Mouse (Mus musculus) lung, postnatal 14 days (tissue): Measurements from ENCODE around the gene Cpa4.

Experiments
- DNase-seq: peaks from one replicate; pipeline ENCODE4 v3.0.0; 2021

Cpa4 gene

DNA sequence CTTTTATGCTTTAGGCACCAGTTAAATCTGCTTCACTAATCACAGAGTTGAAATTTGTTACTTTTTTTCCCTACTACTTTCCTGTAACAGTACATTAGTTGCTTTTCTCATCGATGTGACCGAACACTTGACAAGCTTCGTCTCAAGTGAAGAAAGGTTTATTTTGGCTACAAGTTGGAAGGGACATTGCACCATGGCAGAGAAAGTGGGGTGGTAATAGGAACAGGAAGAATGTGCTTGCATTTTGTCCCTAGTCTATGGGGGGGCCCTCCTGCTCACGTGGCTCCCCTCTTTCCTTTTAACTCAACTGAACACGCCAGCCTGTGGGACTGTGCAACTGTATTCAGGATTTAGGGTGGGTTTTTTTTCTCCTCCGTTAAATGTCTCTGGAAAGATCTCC lies 15.5 kb upstream of the Cpa4 start:
- no peak for DNase-seq

DNA sequence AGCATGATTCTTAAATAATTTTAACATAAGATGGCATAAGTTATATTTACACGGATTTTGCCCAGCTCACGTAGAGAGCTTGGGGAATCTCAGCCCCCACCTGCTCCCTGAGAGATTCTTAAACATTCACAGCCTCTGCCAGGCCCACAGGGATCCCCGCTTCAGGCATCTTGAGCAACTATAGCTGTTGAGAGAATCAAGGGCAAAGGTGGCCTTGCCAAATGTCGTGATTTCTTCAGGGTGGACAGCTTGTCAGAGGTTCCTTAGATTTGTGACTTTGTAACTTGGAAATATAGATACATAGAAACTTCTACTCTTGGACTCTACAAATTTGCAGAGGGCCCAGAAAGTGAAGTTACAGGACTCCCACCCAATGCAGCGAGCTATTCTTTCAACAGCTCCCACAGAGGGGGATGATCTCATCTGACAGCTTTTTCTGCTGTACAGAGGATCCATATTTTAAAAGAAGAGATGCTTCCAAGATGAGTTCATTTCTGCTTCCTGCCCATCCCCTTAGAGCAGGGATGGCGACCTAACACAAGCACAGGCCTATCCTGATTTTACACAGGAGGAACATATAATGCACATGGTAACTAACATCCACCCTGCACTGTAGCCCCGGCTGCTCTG lies 14.7 kb upstream of the Cpa4 start:
- DNase-seq: no peak

GRCm38 (mm10) chr6:30554092-30554491 lies 14.1 kb upstream of the Cpa4 start:
- no peak for DNase-seq

DNA sequence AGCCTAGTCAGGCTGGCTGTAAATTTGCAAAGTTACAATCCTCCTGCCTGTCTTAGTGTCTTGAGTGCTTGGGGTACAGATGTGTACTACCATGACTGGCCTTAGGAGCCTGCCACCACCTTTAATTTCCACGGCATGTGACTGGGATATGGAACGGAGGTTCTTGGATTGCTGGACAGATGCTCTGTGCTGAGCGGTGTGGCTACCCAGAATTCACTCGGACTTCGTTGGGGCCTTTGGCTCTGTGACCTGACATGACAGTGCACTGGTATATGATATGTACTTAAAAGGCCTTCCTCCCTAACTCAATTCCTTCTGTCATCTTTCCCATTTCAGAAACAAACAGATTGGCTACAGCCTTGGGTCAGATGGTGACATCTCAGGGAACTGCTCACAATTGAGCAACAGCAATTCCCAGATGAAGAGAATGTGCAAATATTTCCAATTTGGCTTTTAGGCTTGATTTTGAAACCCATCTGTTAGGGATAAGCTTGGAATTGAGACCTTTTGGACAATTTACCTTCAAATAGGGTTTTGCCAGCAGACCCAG lies 13.5 kb upstream of the Cpa4 start:
- DNase-seq: no peak

GRCm38 (mm10) chr6:30556080-30556479 lies 12.1 kb upstream of the Cpa4 start:
- no peak for DNase-seq

DNA sequence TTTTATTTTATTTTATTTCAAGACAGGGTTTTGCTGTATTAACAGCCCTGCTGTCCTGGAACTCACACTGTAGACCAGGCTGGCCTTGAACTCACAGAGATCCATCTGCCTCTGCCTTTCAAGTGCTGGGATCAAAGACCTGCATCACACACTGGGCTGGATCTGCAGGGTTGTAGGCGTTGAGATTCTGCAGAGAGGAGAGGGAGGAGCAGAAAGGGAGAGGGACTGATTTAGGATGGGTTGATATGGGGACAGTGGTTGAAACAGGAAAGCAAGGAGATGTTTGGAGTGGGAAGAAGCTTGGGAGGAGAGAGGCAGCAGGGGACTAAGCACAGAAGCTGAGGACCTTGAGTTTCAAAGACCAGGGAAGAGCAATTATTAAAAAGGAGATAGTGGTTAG lies 8.4 kb upstream of the Cpa4 start:
- no peak for DNase-seq

DNA sequence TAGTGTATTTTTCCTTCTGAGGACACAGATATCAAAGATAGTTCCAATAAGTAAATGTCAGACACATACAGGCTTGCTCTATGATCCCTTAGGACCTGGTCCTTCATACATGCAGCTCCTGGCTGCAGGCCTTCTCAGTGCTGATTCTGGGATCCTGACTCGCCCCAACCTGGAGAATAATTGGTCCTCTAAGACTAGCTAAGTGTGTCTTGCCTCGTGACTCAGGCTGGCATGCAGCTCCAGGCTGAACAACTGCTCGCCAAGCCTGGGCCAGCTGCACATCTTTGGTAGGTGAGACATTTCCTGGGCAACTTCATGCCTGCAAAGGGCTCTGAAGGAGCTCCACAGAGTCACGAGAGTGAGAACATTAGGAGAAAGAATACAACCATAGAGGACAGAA lies 6.0 kb upstream of the Cpa4 start:
- no peak for DNase-seq

GRCm38 (mm10) chr6:30563575-30563974 lies 4.6 kb upstream of the Cpa4 start:
- DNase-seq: no peak

DNA sequence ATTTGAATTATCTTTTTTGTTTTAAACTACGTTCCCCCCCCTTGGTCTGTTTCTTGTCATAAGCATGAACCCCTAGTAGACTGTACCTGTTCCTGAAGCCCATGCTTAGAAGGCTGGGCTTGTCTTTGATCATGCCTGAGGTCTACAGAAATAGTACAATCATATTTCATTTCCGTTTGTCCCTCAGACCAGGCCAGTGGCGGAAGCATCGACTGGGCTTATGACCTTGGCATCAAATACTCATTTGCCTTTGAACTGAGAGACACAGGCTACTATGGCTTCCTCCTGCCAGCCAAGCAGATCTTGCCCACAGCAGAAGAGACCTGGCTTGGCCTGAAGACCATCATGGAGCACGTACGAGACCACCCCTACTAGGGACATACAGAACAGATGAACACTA lies 4.1 kb upstream of the Cpa4 start:
- no peak for DNase-seq

GRCm38 (mm10) chr6:30569331-30569730 lies 1.2 kb downstream of the Cpa4 start:
- DNase-seq: no peak

- no peak for DNase-seq
Measured at GRCm38 (mm10) chr6:30570012-30570411, 1.8 kb downstream of the Cpa4 start.

DNA sequence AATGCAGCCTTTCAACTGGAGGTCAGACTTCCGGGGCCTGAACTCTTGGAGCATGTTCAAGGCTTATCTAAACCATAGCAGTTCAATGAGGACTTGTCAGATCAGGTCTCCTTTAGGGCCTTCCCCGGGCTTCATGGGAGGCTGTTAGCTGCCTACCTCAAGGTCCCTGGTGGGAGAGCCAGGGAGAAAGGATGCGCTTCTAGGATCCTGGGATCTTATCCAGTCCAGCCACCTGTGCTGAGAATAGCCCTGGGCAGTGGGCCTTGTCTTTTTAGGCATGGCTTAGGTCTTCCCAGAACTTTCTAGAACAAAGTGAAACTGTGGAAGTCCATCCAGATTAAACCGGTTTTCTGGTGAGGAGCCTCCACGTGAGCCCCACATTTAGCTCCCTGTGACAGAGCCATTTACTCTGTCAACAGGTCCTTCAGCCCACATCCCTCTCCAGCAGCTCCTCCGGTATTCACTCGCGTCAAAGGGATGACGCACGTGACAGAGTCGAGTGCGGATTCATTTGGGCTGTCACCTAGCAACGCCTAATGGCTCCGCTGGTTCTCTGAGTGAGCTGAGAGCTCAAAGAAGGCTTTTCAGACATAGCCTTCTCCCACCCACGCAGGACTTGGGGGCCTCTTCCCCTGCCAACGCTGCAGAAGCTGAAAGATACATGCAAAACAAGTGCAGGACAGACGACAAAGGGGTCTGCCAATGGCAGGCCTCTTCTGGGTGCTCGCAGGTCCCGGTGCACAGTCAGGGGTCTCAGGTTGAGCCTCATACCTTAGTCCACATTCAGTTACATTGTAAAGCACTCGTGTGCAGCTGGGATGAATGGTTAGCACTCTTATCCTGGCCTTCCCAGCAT lies 4.5 kb downstream of the Cpa4 start:
- peak; percentile 32 for DNase-seq

- no peak for DNase-seq
Measured at GRCm38 (mm10) chr6:30573380-30573779, 5.2 kb downstream of the Cpa4 start.

DNA sequence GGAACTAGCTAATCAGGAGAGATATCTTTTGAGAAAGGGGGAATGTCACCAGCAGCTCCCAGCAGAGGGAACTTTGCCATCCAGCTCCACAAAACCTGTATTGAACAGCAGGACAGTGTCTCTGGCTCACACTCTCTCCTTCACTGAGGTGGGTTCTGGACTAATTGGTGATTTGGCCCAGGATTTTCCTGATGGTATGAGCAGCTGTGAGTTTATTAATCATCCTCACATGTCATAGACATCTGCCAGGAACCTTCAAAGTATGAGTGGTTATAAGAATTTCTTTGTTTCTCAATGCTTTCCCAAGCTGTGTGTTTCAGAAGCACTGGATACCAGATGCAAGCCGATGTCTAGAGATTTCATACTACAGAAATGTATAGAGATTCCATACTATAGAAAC lies 6.8 kb downstream of the Cpa4 start:
- DNase-seq: no peak

- DNase-seq: no peak
Measured at GRCm38 (mm10) chr6:30576477-30577203, 8.5 kb downstream of the Cpa4 start.

DNA sequence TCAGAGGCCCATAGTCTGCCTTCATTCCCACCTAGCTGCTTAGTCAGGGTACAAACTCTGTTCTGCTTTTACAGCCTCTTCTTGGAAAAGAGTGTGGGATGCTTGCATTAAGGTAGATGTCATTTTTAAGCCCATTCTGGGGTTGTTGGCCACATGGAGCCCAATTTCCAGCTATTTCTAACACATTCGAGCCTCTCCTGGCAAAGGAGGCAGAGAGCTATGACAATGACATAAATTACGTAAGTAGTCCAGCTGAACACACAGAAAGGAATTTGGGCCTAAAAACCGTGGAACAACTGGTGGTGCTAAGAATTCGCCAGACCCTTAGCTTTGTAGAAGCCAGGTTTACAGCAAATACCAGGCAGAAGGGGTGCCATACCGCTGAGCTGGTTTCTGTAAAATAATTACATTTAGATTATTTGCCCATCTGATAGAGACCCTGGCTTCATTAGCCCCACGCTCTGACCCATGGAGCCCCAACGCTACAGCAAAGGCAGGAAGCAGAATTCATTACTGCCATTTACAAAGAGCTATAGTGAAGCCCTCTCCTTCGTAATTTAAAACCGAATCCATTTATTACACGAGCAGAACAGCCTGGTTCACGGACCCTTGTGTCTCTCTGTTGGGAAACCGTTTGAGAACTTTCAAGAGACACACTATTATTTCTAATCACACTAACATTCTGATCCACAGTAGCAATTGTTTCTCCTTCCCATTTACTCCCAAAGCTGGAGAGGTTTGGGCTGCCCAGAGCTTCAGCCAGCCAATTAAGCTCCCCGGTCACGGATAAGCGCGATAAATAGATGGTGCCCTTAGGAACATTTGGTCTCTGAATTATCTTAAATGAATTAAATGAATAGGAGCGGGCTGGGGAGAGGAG lies 12.0 kb downstream of the Cpa4 start:
- DNase-seq: no peak

GRCm38 (mm10) chr6:30580841-30581176 lies 12.6 kb downstream of the Cpa4 start:
- DNase-seq: no peak

DNA sequence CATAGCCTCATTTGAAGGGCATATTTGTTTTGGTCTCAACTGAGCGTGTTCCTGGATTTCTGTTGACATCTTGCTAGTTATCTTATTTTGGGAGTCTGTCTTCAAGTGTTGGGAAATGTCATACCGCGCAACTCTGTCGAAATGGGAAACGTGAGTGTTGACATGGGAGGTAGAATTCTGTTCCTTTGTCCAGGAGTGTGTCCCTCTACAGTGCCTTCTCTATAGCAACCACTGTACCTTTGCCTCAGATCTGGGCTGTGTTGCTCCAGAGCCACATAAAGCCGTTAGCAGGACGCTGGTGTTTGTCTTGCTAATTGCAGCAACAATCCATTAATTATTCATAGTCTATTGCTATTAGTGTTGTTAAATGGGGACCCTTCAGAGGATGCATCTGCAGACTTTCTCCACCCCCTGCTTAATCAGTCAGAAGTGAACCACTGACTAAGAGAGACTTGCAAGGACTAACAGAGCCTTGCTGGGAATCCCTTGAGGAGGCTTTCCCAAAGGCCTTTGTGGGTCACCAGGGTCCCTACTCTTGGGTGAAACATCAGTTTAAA lies 18.8 kb downstream of the Cpa4 start:
- no peak for DNase-seq

GRCm38 (mm10) chr6:30589819-30590218 lies 21.6 kb downstream of the Cpa4 start:
- DNase-seq: no peak

GRCm38 (mm10) chr6:30591851-30592404 lies 23.8 kb downstream of the Cpa4 start:
- DNase-seq: no peak

DNA sequence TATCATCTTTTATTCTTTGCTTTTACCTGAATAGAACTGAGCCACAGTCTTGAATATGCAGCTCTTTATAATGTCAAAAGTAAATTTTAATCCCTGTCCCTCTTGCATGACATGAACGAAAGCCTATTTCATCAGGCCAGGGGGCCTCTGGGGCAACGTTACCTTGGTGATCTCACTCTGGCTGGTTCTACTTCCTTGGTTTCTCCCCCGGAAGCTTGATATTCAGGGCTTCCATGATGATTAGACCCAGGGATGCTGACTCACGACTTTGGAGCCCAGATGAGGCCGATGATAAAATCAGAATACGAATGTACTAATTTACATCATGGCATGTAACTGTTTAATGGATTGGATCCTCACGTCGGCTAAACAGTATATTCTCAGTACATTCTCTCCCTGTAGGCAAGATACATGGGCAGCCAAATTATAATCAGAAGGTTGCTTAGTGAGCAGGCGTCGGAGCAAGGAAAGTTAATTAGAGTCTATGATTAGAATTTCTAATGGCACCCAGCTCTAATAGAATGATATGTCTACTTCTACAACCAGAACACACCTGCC lies 24.3 kb downstream of the Cpa4 start:
- no peak for DNase-seq

- no peak for DNase-seq
Measured at GRCm38 (mm10) chr6:30594364-30594763, 26.2 kb downstream of the Cpa4 start.
